Mouse (Mus musculus) embryonic facial prominence, embryonic 11.5 days (tissue): ENCODE measurements at regions not wholly inside any gene's neighbourhood (a gene's known extent, or its start where the extent isn't known, plus 50 kb on each side); places are given as distances from the start of the nearest gene placed in this dataset.

Experiments
- ATAC-seq: fragments of 200-750 bp; cut with Nextera tagmentation; replicated peaks from 2 replicates; pipeline ENCODE4 v1.8.0; 2017; ENCODE audit warnings: low read depth; ENCODE audit not compliant: insufficient number of reproducible peaks, low FRiP score, low TSS enrichment
- DNase-seq: peaks from one replicate; pipeline ENCODE4 v3.0.0-alpha.2; 2015; ENCODE audit warnings: low spot score
- H3K27ac ChIP-seq: fragments of 300-500 bp; sonication (generic); replicated peaks from 2 replicates; pipeline ENCODE4 v1.5.1; 2014; ENCODE audit warnings: mild to moderate bottlenecking, low read depth, low read length, control low read depth
- H3K27me3 ChIP-seq: fragments of 300-500 bp; sonication (generic); 2 replicates; pipeline ENCODE4 v1.6.1; 2014; ENCODE audit warnings: mild to moderate bottlenecking, low read length, moderate library complexity, mixed read lengths; ENCODE audit not compliant: control insufficient read depth, insufficient read depth
- H3K36me3 ChIP-seq: fragments of 300-500 bp; sonication (generic); replicated peaks from 2 replicates; pipeline ENCODE4 v1.6.1; 2014; ENCODE audit warnings: low read depth, mild to moderate bottlenecking, low read length, moderate library complexity, mixed read lengths; ENCODE audit not compliant: control insufficient read depth, insufficient read depth
- H3K4me1 ChIP-seq: fragments of 300-500 bp; sonication (generic); 2 replicates; pipeline ENCODE4 v1.6.1; 2014; ENCODE audit warnings: low read length, mixed read lengths; ENCODE audit not compliant: control insufficient read depth, insufficient read depth
- H3K4me2 ChIP-seq: fragments of 300-500 bp; sonication (generic); 2 replicates; pipeline ENCODE4 v1.6.1; 2014; ENCODE audit warnings: low read depth, mild to moderate bottlenecking, control low read depth, low read length, moderate library complexity
- H3K4me3 ChIP-seq: fragments of 300-500 bp; sonication (generic); 2 replicates; pipeline ENCODE4 v1.5.1; 2014; ENCODE audit warnings: low read depth, low read length, control low read depth
- H3K9ac ChIP-seq: fragments of 300-500 bp; sonication (generic); replicated peaks from 2 replicates; pipeline ENCODE4 v1.6.1; 2014; ENCODE audit warnings: mild to moderate bottlenecking, control low read depth, low read length
- H3K9me3 ChIP-seq: fragments of 300-500 bp; sonication (generic); replicated peaks from 2 replicates; pipeline ENCODE4 v1.6.1; 2016; ENCODE audit warnings: mild to moderate bottlenecking, low read length, inconsistent platforms, mixed read lengths; ENCODE audit not compliant: control insufficient read depth
- WGBS: fragments of 180-500 bp; shearing (Covaris S2); extraction: QIAGEN DNeasy Blood & Tissue Kit; methylation state at CpG from one replicate; pipeline ENCODE4 v1.1.7; 2014; 5-methylcytosine and 5-hydroxymethylcytosine counted together

DNA sequence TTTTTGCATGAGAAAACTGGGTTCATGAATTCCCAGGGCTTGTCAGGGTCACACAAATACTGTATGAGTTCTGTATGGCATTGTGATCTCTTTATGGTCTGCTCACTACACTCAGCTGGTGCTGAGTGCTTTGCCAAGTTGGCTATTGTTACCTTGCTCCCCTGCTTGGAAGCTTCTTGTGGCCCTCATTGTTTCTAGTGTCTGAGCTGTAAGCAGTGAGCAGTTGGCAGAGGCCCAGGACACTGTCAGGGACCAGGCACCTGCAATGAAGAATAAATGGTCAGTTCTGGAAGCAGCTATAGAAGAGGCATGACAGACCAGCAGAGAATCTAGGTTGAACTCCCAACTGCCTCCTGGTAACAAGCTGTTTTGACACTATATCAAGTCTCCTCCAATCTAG, 677.4 kb downstream of the Nedd1 start:
- ATAC-seq (no peak), DNase-seq (no peak)
- Histone ChIP-seq H3K9ac (no peak overlapping the region), H3K27ac (no peak overlapping the region), H3K9me3 (no peaks in the 10 kb centered on the region), H3K36me3 (no peaks in the 10 kb centered on the region), H3K4me3 (no peak overlapping the region), H3K4me1 (no peaks in the 10 kb centered on the region), H3K4me2 (no peak overlapping the region), H3K27me3 (no peaks in the 10 kb centered on the region)

GRCm38 (mm10) chr10:92036176-92036575, 686.0 kb downstream of the Nedd1 start:
- DNase-seq = no peak
- H3K4me2 ChIP-seq = no peak overlapping the region
- H3K27ac ChIP-seq = no peak overlapping the region
- no peaks in the 10 kb centered on the region for H3K4me1 ChIP-seq
- no peak overlapping the region for H3K4me3 ChIP-seq
- no peak overlapping the region for H3K9ac ChIP-seq
- H3K9me3 ChIP-seq = no peaks in the 10 kb centered on the region
- WGBS = 35% methylated on average over 3 of the region's 3 CpGs
- H3K27me3 ChIP-seq = no peaks in the 10 kb centered on the region
- no peak for ATAC-seq
- no peaks in the 10 kb centered on the region for H3K36me3 ChIP-seq

DNA sequence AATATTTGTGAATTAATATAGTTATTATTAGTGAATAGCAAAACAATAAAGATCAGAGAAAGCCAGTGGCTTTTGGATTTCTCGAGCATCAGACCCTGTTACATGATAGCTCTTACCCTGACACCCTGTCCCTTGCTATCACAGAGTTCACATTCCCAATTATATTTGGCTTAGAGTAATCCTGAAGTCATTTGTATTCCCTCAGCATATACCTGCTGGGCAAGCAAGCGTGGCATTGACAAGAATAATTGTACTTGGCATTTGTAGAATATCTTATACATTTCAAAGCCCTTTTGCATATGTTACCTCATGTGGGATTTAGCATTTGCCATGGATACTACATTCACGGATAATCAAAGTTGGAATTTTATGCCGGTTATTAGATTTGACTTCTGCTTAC, 692.0 kb downstream of the Nedd1 start:
- DNase-seq (no peak), ATAC-seq (no peak)
- Histone ChIP-seq H3K36me3 (no peaks in the 10 kb centered on the region), H3K9ac (no peak overlapping the region), H3K27ac (no peak overlapping the region), H3K27me3 (no peaks in the 10 kb centered on the region), H3K9me3 (no peaks in the 10 kb centered on the region), H3K4me1 (no peaks in the 10 kb centered on the region), H3K4me3 (no peak overlapping the region), H3K4me2 (no peak overlapping the region)
- WGBS = 81% methylated on average over 4 of the region's 4 CpGs

GRCm38 (mm10) chr10:92024203-92024602, 698.0 kb downstream of the Nedd1 start:
- 73% methylated on average over 1 of the region's 1 CpGs for WGBS

DNA sequence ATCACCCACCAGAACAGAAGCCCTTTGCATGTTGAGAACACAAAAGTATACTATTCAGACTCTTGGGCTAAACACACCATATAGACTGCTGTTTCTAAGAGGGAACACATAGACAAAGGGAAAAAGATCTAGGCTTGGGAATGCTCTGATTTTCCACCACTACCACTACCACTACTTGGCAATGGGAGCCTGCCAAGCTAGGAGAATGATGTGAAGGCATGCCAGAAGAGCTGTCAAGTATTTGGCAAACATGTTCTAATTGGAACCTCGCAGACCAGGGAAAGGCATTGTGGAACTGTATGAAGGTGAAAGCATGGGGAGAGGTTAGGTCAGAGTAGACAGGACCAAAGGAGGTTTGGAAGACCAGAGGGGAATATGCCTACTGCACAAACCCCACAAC, 701.2 kb downstream of the Nedd1 start:
- H3K4me2 ChIP-seq = no peak overlapping the region
- WGBS = 94% methylated on average over 1 of the region's 1 CpGs
- no peaks in the 10 kb centered on the region for H3K4me1 ChIP-seq
- no peaks in the 10 kb centered on the region for H3K36me3 ChIP-seq
- no peaks in the 10 kb centered on the region for H3K9me3 ChIP-seq
- DNase-seq (no peak), ATAC-seq (no peak)
- no peak overlapping the region for H3K9ac ChIP-seq
- no peaks in the 10 kb centered on the region for H3K27me3 ChIP-seq
- no peak overlapping the region for H3K27ac ChIP-seq
- no peak overlapping the region for H3K4me3 ChIP-seq

More at GRCm38 (mm10) chr10:92024203-92024602, 698.0 kb downstream of the Nedd1 start:
- ATAC-seq (no peak), DNase-seq (no peak)
- Histone ChIP-seq H3K4me1 (no peaks in the 10 kb centered on the region), H3K27ac (no peak overlapping the region), H3K9me3 (no peaks in the 10 kb centered on the region), H3K9ac (no peak overlapping the region), H3K4me2 (no peak overlapping the region), H3K27me3 (no peaks in the 10 kb centered on the region), H3K4me3 (no peak overlapping the region), H3K36me3 (no peaks in the 10 kb centered on the region)

DNA sequence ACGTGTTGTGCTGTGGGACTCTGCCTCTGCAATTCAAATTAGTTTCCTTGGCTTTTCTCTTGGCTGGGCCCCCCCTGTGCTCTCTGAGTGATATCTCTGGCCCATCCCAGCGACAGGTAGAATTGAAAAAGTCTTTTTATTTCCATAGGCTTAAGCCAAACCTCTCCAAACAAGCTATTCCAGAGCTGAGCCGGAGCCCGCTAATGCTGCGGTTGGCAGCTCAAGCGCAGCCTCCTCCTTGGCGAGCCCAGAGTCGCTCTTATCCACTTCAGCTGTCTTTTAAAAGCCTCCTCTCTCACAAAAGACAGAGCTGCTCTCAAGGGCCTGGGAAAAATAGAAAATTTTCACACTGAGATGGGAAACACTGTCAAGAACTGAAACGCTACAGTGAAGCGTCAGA, 712.7 kb downstream of the Nedd1 start:
- DNase-seq (peak; percentile 35), ATAC-seq (no peak)
- H3K27me3 ChIP-seq = no peaks in the 10 kb centered on the region
- H3K27ac ChIP-seq = no peak overlapping the region
- no peak overlapping the region for H3K4me2 ChIP-seq
- H3K9ac ChIP-seq = no peak overlapping the region
- no peaks in the 10 kb centered on the region for H3K36me3 ChIP-seq
- H3K9me3 ChIP-seq = no peaks in the 10 kb centered on the region
- H3K4me1 ChIP-seq = no peaks in the 10 kb centered on the region
- WGBS = 34% methylated on average over 10 of the region's 10 CpGs
- no peak overlapping the region for H3K4me3 ChIP-seq

DNA sequence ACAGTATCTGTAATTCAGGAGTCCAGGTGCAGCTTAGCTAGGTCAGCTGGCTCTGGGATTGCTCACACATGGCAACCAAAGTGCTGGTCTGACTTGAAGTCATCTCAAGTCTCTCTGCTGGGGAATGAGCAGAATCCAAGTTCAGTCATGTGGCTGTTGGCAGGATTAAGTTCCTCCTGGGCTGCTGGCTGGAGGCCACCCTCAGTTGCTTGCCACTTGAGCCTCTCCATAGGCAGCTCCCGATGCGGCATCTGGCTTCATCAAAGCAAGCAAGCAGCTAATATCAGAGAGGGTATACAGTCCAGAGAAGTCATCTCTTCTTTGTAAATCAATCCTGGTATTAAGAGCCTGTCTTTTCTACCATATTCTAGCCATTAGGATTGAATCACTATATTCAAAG, 714.3 kb downstream of the Nedd1 start:
- DNase-seq (no peak), ATAC-seq (no peak)
- no peak overlapping the region for H3K4me2 ChIP-seq
- H3K36me3 ChIP-seq = no peaks in the 10 kb centered on the region
- H3K27ac ChIP-seq = no peak overlapping the region
- no peak overlapping the region for H3K4me3 ChIP-seq
- no peaks in the 10 kb centered on the region for H3K4me1 ChIP-seq
- H3K9me3 ChIP-seq = no peaks in the 10 kb centered on the region
- 92% methylated on average over 2 of the region's 2 CpGs for WGBS
- no peak overlapping the region for H3K9ac ChIP-seq
- no peaks in the 10 kb centered on the region for H3K27me3 ChIP-seq

GRCm38 (mm10) chr10:92006467-92006866, 715.8 kb downstream of the Nedd1 start:
- Histone ChIP-seq H3K27me3 (no peaks in the 10 kb centered on the region), H3K27ac (no peak overlapping the region)
- DNase-seq = no peak

DNA sequence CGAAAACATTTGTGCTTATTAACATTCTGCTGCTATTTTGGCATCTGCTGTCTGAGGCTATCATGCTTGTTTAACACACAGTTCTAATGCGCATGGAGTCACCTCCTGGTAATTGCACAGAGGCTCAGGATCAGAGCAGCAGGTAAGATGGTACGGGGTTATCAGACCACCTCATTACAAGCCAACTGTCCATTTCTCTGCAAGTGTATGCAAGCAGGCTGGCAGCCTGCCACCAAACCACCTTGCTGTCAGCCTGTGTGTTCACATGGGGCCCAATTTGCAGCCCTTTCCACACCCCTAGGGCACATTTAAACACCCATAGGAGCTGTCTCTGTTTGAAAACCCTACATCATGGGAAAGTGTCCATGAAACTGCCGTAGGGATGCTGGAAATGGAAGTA, 731.2 kb downstream of the Nedd1 start:
- H3K4me3 ChIP-seq = no peak overlapping the region

More at GRCm38 (mm10) chr10:92006467-92006866, 715.8 kb downstream of the Nedd1 start:
- 59% methylated on average over 3 of the region's 3 CpGs for WGBS
- no peak overlapping the region for H3K4me2 ChIP-seq
- no peaks in the 10 kb centered on the region for H3K9me3 ChIP-seq
- H3K4me1 ChIP-seq = no peaks in the 10 kb centered on the region
- H3K4me3 ChIP-seq = no peak overlapping the region
- ATAC-seq = no peak
- H3K9ac ChIP-seq = no peak overlapping the region
- no peaks in the 10 kb centered on the region for H3K36me3 ChIP-seq

More for the DNA sequence above, 731.2 kb downstream of the Nedd1 start:
- no peaks in the 10 kb centered on the region for H3K36me3 ChIP-seq
- H3K9me3 ChIP-seq = no peaks in the 10 kb centered on the region
- H3K9ac ChIP-seq = no peak overlapping the region
- no peak overlapping the region for H3K4me2 ChIP-seq
- 83% methylated on average over 4 of the region's 4 CpGs for WGBS
- no peak for DNase-seq
- H3K27ac ChIP-seq = no peak overlapping the region
- no peak for ATAC-seq
- no peaks in the 10 kb centered on the region for H3K27me3 ChIP-seq
- H3K4me1 ChIP-seq = no peaks in the 10 kb centered on the region
